Mouse (Mus musculus) limb, embryonic 13.5 days (tissue): ENCODE results near the gene Hist2h2ab. TPM values are rescaled to one million over a fixed set of nuclear protein-coding genes. Genes with fewer than 3 reads are reported as not detected.
A peak's percentile ranks its signal among the peaks of the same experiment; 100 is the strongest.
"Not testable (repeated sequence)": the region's sequence is repeated elsewhere in the genome, so short reads cannot be mapped to it uniquely, and the experiment has no call there.

Source experiments
- ATAC-seq: fragments of 200-750 bp; cut with Nextera tagmentation; 2 replicates; pipeline ENCODE4 v1.8.0; 2017; ENCODE audit warnings: low read depth, moderate number of reproducible peaks, moderate TSS enrichment; ENCODE audit not compliant: low FRiP score
- H3K27ac ChIP-seq: fragments of 300-500 bp; sonication (generic); 2 replicates; pipeline ENCODE4 v1.5.1; 2015; ENCODE audit warnings: inconsistent platforms, mild to moderate bottlenecking, moderate library complexity
- H3K27me3 ChIP-seq: fragments of 300-500 bp; sonication (generic); 2 replicates; pipeline ENCODE4 v1.6.1; 2015; ENCODE audit warnings: mild to moderate bottlenecking, inconsistent platforms
- H3K36me3 ChIP-seq: fragments of 300-500 bp; sonication (generic); 2 replicates; pipeline ENCODE4 v1.6.1; 2015; ENCODE audit warnings: inconsistent platforms, mild to moderate bottlenecking, moderate library complexity
- H3K4me1 ChIP-seq: fragments of 300-500 bp; sonication (generic); 2 replicates; pipeline ENCODE4 v1.6.1; 2015; ENCODE audit warnings: inconsistent platforms
- H3K4me2 ChIP-seq: fragments of 300-500 bp; sonication (generic); replicated peaks from 2 replicates; pipeline ENCODE4 v1.6.1; 2015; ENCODE audit warnings: inconsistent platforms, mild to moderate bottlenecking, moderate library complexity
- H3K4me3 ChIP-seq: fragments of 300-500 bp; sonication (generic); 2 replicates; pipeline ENCODE4 v1.5.1; 2015; ENCODE audit warnings: moderate library complexity, mild to moderate bottlenecking, inconsistent platforms
- H3K9ac ChIP-seq: fragments of 300-500 bp; sonication (generic); 2 replicates; pipeline ENCODE4 v1.6.1; 2015; ENCODE audit warnings: mild to moderate bottlenecking, inconsistent platforms
- H3K9me3 ChIP-seq: fragments of 300-500 bp; sonication (generic); 2 replicates; pipeline ENCODE4 v1.6.1; 2016; ENCODE audit warnings: inconsistent platforms
- WGBS: fragments of 180-500 bp; shearing (Covaris S2); methylation state at CpG from one replicate; pipeline ENCODE4 v1.1.7; 2015; 5-methylcytosine and 5-hydroxymethylcytosine counted together
- polyA plus RNA-seq: library from polyadenylated mRNA; unstranded; fragments of >200 nt; fragmentation: Nextera tagmentation; extraction: Ambion mirVana; gene quantifications from 2 replicates; pipeline ENCODE4 v1.2.1, GENCODE M21; 2015

Hist2h2ab gene
- 1.3 TPM in 1 of 2 replicates, not detected in the other for polyA plus RNA-seq

DNA sequence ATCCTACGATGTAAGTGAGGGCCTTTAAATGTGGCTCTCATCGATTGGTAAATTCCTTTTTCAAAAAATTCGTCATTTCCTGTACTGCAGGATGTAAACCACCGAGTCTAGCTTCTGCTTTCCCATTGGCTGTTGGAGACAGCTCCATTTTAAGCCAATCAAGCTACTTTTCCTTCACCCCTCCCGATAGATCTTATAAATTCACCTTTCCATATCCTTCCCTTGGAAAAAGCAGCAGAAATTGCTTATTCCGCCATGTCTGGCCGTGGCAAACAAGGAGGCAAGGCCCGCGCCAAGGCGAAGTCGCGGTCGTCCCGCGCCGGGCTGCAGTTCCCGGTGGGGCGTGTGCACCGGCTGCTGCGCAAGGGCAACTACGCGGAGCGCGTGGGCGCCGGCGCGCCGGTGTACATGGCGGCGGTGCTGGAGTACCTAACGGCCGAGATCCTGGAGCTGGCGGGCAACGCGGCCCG lies at the start of gene Hist2h2ab, which contains the start of gene Bola1:
Hist2h2ab (plus strand) TSS at position 205 of the 470 bp plus-strand sequence.
Bola1 (minus strand) TSS at position 49 of the 470 bp plus-strand sequence.
- H3K36me3 ChIP-seq, result no peaks in the 10 kb centered on the region
- H3K27me3 ChIP-seq, result no peaks in the 10 kb centered on the region
- peak within 1 kb of the TSS; percentile 92 for H3K9ac ChIP-seq
- WGBS, result under 1% methylated on average over 36 of the region's 37 CpGs
- no peaks in the 10 kb centered on the region for H3K9me3 ChIP-seq
- peak within 1 kb of the TSS; percentile 63 for H3K4me3 ChIP-seq
- H3K4me1 ChIP-seq, result peaks cover 27% of the 10 kb centered on the region
- H3K4me2 ChIP-seq, result peak within 1 kb of the TSS; percentile 79
- peak within 1 kb of the TSS; percentile 99 for H3K27ac ChIP-seq
- ATAC-seq, result peak; percentile 87

GRCm38 (mm10) chr3:96170276-96170675 lies 49.4 kb upstream of the Hist2h2ab start:
- Histone ChIP-seq H3K36me3 (peaks cover 47% of the 10 kb centered on the region), H3K9ac (no peak overlapping the region), H3K4me1 (peaks cover 35% of the 10 kb centered on the region), H3K9me3 (no peaks in the 10 kb centered on the region), H3K4me3 (no peak overlapping the region), H3K27me3 (no peaks in the 10 kb centered on the region), H3K27ac (no peak overlapping the region), H3K4me2 (0 out of 2 replicates have a peak overlapping the region, but pooled peaks have one; percentile 98)
- ATAC-seq, result no peak
- 87% methylated on average over 4 of the region's 4 CpGs for WGBS

- Histone ChIP-seq H3K9ac (peak overlapping the region; percentile 89), H3K4me1 (peaks cover 35% of the 10 kb centered on the region), H3K9me3 (no peaks in the 10 kb centered on the region), H3K4me3 (peak overlapping the region; percentile 88), H3K27me3 (no peaks in the 10 kb centered on the region), H3K36me3 (peaks cover 53% of the 10 kb centered on the region), H3K4me2 (peak overlapping the region; percentile 98), H3K27ac (peak overlapping the region; percentile 98)
- ATAC-seq, result no peak
- 70% methylated on average over 10 of the region's 10 CpGs for WGBS
Observed at GRCm38 (mm10) chr3:96170976-96171545, 48.6 kb upstream of the Hist2h2ab start.

- Histone ChIP-seq H3K27me3 (no peaks in the 10 kb centered on the region), H3K36me3 (peaks cover 60% of the 10 kb centered on the region), H3K9ac (peak overlapping the region; percentile 89), H3K4me1 (peaks cover 35% of the 10 kb centered on the region), H3K4me3 (peak overlapping the region; percentile 88), H3K9me3 (no peaks in the 10 kb centered on the region), H3K27ac (peak overlapping the region; percentile 98), H3K4me2 (peak overlapping the region; percentile 98)
- peak; percentile 14 for ATAC-seq
- 21% methylated on average over 18 of the region's 18 CpGs for WGBS
Observed at GRCm38 (mm10) chr3:96171583-96172196, 48.0 kb upstream of the Hist2h2ab start.

- Histone ChIP-seq H3K27me3 (no peaks in the 10 kb centered on the region), H3K27ac (peak within 1 kb of the TSS; percentile 98), H3K4me1 (peaks cover 35% of the 10 kb centered on the region), H3K36me3 (peaks cover 63% of the 10 kb centered on the region), H3K9me3 (no peaks in the 10 kb centered on the region), H3K4me2 (peak within 1 kb of the TSS; percentile 98), H3K9ac (peak within 1 kb of the TSS; percentile 89), H3K4me3 (peak within 1 kb of the TSS; percentile 88)
- WGBS, result under 1% methylated on average over 58 of the region's 58 CpGs
- ATAC-seq, result peak; percentile 93
Observed at GRCm38 (mm10) chr3:96172197-96173178, 47.2 kb upstream of the Hist2h2ab start, which contains the start of gene Sf3b4. Sf3b4 (plus strand) TSS chr3:96172332.

- 30% methylated on average over 7 of the region's 7 CpGs for WGBS
- H3K4me2 ChIP-seq, result peak overlapping the region; percentile 98
- H3K27ac ChIP-seq, result no peak overlapping the region; the same call in 1 of the 2 replicates
- no peaks in the 10 kb centered on the region for H3K9me3 ChIP-seq
- H3K27me3 ChIP-seq, result no peaks in the 10 kb centered on the region
- peak overlapping the region; percentile 89 for H3K9ac ChIP-seq
- no peak for ATAC-seq
- peaks cover 63% of the 10 kb centered on the region for H3K36me3 ChIP-seq
- peaks cover 35% of the 10 kb centered on the region for H3K4me1 ChIP-seq
- peak overlapping the region; percentile 88 for H3K4me3 ChIP-seq
Observed at GRCm38 (mm10) chr3:96173185-96173584, 46.5 kb upstream of the Hist2h2ab start.

DNA sequence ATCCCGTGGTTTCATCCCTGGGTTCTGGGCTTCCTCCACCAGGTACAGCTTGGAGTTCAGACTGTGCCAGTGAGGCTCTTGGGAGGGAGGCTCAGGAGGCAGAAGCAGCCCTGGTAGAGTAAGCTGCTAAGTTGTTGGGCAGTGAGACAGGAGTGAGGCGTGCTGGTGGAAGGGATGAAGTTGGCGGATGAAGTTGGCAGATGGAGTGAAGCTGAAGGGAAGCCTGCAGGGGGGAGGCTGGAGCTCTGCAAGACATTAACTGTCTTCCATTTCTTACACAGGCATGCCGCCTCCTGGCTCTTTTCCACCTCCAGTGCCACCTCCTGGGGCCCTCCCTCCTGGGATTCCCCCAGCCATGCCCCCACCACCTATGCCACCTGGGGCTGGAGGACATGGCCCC lies 45.6 kb upstream of the Hist2h2ab start:
- Histone ChIP-seq H3K9ac (peak overlapping the region; percentile 53; the same call in 1 of the 2 replicates), H3K4me3 (peak overlapping the region; percentile 88; the same call in 1 of the 2 replicates)

DNA sequence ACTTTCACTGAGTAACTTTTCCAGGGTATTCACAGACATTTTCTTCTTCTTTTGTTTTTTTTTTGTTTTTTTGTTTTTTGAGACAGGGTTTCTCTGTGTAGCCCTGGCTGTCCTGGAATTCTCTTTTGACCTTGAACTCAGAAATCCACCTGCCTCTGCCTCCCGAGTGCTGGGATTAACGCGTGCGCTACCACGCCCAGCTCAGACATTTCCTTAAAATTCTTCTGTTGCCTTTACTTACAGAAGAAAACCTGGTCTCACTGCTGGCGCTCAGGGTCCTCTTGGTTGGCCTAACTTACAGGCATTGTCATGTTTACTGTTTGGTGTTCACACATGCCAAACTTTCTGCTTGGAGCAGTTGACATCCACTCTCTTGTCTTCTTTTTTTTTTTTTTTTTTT lies 44.4 kb upstream of the Hist2h2ab start:
- WGBS, result 92% methylated on average over 6 of the region's 6 CpGs
- H3K9me3 ChIP-seq, result no peaks in the 10 kb centered on the region
- ATAC-seq, result no peak

More for the DNA sequence above, 45.6 kb upstream of the Hist2h2ab start:
- Histone ChIP-seq H3K4me2 (peak overlapping the region; percentile 98), H3K36me3 (peaks cover 62% of the 10 kb centered on the region), H3K4me1 (peaks cover 35% of the 10 kb centered on the region)
- ATAC-seq, H3K9me3 ChIP-seq, H3K27ac ChIP-seq, H3K27me3 ChIP-seq: not testable (repeated sequence)
- WGBS, result 81% methylated on average over 4 of the region's 4 CpGs

DNA sequence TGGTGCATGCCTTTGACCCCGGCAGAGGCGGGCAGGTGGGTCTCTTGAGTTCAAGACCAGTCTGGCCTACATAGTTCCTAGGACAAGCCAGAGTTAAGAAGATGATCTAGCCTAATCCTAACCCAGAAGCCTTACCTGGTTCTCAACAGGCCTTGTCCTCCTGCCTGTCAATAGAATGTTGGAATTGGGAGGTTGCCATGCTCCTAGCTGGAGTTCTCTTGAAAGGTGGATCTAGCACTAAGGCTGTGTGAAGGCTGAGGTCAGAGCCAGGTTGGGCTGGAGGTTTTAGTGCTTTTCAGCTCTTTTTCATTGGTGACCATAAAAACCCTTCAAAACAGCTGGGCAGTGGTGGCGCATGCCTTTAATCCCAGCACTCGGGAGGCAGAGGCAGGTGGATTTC lies 41.2 kb upstream of the Hist2h2ab start:
- Histone ChIP-seq H3K9ac (no peak overlapping the region), H3K4me2 (no peak overlapping the region), H3K4me1 (peaks cover 40% of the 10 kb centered on the region), H3K27ac (no peak overlapping the region), H3K4me3 (no peak overlapping the region), H3K9me3 (no peaks in the 10 kb centered on the region), H3K36me3 (peaks cover 47% of the 10 kb centered on the region), H3K27me3 (no peaks in the 10 kb centered on the region)
- ATAC-seq, result no peak
- WGBS, result 83% methylated on average over 4 of the region's 4 CpGs

More for the DNA sequence above, 44.4 kb upstream of the Hist2h2ab start:
- no peak overlapping the region for H3K4me2 ChIP-seq
- H3K4me3 ChIP-seq, result 0 out of 2 replicates have a peak overlapping the region, but pooled peaks have one; percentile 3
- no peak overlapping the region for H3K9ac ChIP-seq
- H3K36me3 ChIP-seq, result peaks cover 51% of the 10 kb centered on the region
- H3K27ac ChIP-seq, result no peak overlapping the region
- no peaks in the 10 kb centered on the region for H3K27me3 ChIP-seq
- H3K4me1 ChIP-seq, result peaks cover 35% of the 10 kb centered on the region

DNA sequence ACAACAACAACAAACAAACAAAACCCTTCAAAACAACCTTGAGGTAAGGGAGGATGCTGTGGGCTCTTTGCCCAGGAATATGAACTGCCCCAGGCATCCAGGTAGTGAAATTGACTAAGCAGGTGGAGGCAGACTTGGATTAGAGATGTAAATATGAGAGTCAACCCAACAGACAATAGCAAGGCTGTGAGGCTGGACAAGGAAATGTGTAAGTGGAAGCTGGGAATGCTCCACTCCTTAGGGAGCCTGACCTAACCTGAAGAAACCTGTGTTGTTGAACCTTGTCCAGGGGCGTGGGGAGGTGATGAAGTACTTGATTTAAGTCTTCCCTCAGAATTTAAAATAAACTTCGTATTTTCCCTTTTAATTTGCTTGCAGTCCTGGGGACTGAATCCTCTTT lies 40.8 kb upstream of the Hist2h2ab start:
- WGBS, result 87% methylated on average over 2 of the region's 2 CpGs
- Histone ChIP-seq H3K27ac (no peak overlapping the region), H3K9ac (no peak overlapping the region), H3K4me1 (peaks cover 35% of the 10 kb centered on the region), H3K36me3 (peaks cover 46% of the 10 kb centered on the region), H3K4me3 (no peak overlapping the region), H3K4me2 (no peak overlapping the region), H3K9me3 (no peaks in the 10 kb centered on the region), H3K27me3 (no peaks in the 10 kb centered on the region)
- no peak for ATAC-seq

- H3K4me1 ChIP-seq, result peaks cover 29% of the 10 kb centered on the region
- H3K27me3 ChIP-seq, result no peaks in the 10 kb centered on the region
- 70% methylated on average over 4 of the region's 4 CpGs for WGBS
- H3K4me3 ChIP-seq, result no peak overlapping the region
- no peak for ATAC-seq
- H3K27ac ChIP-seq, result no peak overlapping the region
- no peaks in the 10 kb centered on the region for H3K9me3 ChIP-seq
- H3K36me3 ChIP-seq, result peaks cover 40% of the 10 kb centered on the region
- no peak overlapping the region for H3K4me2 ChIP-seq
- H3K9ac ChIP-seq, result no peak overlapping the region
Observed at GRCm38 (mm10) chr3:96179531-96179930, 40.1 kb upstream of the Hist2h2ab start.
